Mouse (Mus musculus) spleen, postnatal 14 days (tissue): ENCODE results near the gene Hoxc6.

Experiments
- DNase-seq, 2 experiments: peaks; one replicate each; pipeline ENCODE4 v3.0.0; 2021 to 2022; ENCODE audit warnings: low spot score in 2 of 2

Gene Hoxc6

DNA sequence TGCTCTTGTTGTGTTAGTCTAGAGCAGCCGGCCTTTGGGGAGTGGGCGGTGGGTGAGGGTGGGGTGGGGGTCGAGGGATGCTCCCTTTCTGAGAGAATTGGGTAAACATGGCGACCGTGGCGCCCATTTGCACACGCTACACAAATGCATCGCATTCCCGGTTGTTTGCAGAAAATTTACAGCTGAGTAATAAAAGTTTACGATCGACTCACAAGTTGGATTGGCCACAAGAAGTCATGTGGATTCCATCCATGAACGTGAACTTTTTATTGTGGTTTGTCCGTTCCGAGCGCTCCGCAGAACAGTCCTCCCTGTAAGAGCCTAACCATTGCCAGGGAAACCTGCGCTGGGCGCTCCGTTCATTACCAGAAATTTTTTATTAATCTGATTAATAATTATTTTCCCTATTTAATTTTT lies at the start of gene Hoxc6:
Gene Hoxc6 (plus strand): TSS at position 319 of the 417 bp plus-strand sequence.
- DNase-seq: no peak

- no peak for DNase-seq
Measured at GRCm38 (mm10) chr15:102948842-102949241, 49.2 kb upstream of the Hoxc6 start.

- no peak for DNase-seq
Measured at GRCm38 (mm10) chr15:102949696-102950095, 48.4 kb upstream of the Hoxc6 start.

GRCm38 (mm10) chr15:102950877-102951276 lies 47.2 kb upstream of the Hoxc6 start:
- no peak for DNase-seq

DNA sequence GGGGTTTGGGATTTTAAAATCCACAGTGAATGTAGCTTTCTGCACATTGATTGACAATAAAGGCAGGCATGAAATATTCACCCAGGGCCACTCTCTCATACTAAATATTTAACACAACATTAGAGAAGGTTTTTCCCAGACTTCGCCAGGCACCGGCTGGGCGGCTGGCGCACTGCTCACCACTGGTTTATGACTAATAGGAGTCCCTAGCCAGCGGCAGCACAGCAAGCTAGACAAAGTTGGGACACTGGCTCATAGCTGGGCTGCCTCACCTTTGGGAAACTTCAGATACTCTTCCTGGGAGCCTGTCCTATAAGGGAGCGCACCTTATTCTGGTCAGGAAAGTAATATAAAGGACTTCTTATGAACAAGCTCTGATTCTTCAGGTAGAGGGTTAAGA lies 44.5 kb upstream of the Hoxc6 start:
- no peak for DNase-seq

DNA sequence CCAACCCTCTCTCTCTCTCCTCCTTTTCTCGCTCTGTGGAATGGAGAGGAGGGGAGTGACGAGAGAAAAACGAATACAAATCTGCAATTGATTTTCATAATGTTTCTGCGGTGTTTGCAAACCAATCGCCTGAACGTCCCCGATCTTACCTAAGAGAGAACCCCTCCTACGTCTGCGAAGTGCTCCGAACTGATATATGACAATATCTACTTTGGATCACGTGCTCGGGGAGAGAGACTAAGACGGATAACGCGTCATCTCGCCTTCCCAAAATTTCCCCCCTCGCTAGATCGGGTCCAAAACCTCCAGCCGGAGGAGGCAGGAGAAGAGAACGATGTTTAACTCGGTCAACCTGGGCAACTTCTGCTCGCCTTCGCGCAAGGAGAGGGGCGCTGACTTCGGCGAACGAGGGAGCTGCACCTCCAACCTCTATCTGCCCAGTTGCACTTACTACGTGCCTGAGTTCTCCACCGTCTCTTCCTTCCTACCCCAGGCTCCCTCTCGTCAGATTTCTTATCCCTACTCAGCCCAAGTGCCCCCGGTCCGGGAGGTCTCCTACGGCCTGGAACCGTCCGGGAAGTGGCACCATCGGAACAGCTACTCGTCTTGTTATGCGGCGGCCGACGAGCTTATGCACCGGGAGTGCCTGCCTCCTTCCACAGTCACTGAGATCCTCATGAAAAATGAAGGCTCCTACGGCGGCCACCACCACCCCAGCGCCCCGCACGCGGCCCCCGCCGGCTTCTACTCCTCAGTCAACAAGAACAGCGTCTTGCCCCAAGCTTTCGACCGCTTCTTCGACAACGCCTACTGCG lies 43.7 kb upstream of the Hoxc6 start, which contains the start of gene Hoxc11:
Gene Hoxc11 (plus strand): TSS at position 236 of the 815 bp plus-strand sequence.
- DNase-seq: no peak

- DNase-seq: no peak
Measured at GRCm38 (mm10) chr15:102955007-102955382, 43.1 kb upstream of the Hoxc6 start.

GRCm38 (mm10) chr15:102955833-102956640 lies 42.0 kb upstream of the Hoxc6 start:
- DNase-seq: no peak

- DNase-seq: no peak
Measured at GRCm38 (mm10) chr15:102956906-102957305, 41.2 kb upstream of the Hoxc6 start.

DNA sequence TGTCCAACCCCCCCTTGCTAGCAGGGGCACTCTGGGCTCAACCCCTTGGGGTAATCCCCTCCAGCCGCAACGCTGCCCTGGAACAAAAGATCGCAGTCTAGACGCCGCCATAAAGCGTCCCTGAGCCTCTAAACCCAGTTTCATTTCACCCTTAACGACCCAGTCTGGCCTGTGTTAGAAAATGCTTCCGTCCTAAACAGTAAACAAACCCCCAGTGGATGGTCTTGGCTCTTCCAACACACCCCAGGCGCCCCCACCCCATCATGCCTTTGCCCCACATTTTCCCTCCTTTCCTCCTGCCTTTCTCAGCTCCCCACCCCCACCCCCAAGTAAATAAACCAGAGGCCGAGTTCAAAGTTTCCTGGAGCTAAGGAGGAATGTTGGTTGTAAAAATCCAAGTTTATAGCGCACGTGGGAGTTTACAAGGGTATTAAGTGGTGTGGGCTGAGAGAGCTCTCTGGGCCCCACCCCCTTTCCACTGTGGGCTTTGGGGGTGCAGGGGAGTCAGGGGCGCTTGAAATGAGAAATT lies 38.3 kb upstream of the Hoxc6 start:
- DNase-seq: no peak

DNA sequence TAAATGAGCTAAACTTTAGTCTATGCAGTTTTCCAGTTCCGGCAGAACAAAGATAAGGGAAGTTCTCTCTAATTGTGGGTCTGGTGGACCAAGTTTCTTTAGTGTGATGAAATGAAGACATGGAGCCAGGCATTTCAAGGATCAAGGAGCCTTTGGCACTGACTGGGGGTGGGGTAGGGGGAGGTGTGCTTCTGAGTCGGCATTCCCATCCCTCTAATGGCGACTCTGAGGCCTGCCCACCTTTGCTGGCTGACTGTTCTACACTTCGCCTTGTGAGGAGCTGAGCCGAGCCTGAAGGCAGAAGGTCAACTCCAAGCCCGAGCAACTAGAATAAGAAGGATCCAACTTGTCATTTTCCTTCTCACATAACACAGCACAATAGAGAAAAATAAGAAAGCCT lies 36.3 kb upstream of the Hoxc6 start:
- no peak for DNase-seq

DNA sequence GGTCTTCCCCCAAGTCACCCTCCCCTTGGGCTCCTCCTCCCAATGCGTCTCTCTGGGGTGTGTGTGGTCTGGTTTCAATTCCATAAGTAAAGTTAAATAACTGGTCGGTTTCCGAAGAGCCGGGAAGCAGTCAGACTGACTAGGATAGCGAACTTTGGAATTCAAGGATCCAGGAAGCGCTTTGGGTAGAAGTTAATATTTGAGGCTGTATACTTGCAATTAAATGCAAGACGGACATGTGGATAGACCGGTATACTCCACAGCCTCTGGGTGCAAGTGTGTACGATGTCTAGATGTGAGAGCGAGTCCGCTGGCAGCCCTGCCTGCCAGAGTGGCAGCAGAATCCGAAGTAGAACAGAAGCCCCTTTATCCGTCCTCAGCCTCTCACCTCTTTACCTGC lies 35.6 kb upstream of the Hoxc6 start:
- DNase-seq: no peak

DNA sequence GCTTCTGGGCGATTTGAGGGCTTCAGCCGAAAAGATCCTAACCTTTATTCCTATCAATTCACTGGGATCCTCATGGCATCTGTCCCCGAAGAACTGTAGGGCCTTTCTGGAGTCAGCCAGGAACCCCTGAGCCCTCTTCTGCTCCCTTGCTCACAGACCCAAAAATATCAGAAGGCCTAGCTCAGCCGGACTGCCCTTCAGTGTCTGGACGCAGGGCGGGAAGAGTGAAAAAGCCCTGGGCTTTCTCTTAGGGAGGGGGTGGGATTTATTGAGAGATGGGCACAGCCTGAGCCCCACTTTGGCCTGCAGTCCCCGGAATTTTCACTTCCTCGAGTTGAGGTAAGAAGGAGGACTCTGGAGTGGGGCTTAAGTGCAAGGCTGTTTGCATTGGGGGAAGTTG lies 34.8 kb upstream of the Hoxc6 start:
- no peak for DNase-seq

GRCm38 (mm10) chr15:102963671-102964640 lies 34.1 kb upstream of the Hoxc6 start:
- DNase-seq: no peak

GRCm38 (mm10) chr15:102965003-102965891 lies 32.8 kb upstream of the Hoxc6 start:
- DNase-seq: no peak

- peak in 1 of 2 experiments; percentile 44 for DNase-seq
Measured at GRCm38 (mm10) chr15:102965892-102966775, 31.9 kb upstream of the Hoxc6 start.

- DNase-seq: no peak
Measured at GRCm38 (mm10) chr15:102966776-102967311, 31.2 kb upstream of the Hoxc6 start, which contains the start of gene Hoxc10. Gene Hoxc10, plus strand, starts transcription at chr15:102966796.

DNA sequence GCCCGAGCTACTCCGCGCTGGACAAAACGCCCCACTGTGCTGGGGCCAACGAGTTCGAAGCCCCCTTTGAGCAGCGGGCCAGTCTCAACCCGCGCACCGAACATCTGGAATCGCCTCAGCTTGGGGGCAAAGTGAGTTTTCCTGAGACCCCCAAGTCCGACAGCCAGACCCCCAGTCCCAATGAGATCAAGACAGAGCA lies 30.8 kb upstream of the Hoxc6 start, which contains the start of gene Hoxc5:
Gene Hoxc5 (plus strand): TSS at position 132 of the 199 bp plus-strand sequence.
- DNase-seq: no peak
